Mouse (Mus musculus) limb, embryonic 14.5 days (tissue): ENCODE data around the gene Xylt1. TPM values are rescaled to one million over a fixed set of nuclear protein-coding genes. Genes with fewer than 3 reads are reported as not detected.

ENCODE experiments used
- ATAC-seq: fragments of 200-750 bp; cut with Nextera tagmentation; 2 replicates; pipeline ENCODE4 v1.8.0; 2017; ENCODE audit warnings: low read depth, moderate number of reproducible peaks, moderate TSS enrichment; ENCODE audit not compliant: low FRiP score
- DNase-seq: peaks from one replicate; pipeline ENCODE4 v3.0.0-alpha.2; 2015; ENCODE audit warnings: low spot score
- H3K27ac ChIP-seq: fragments of 300-500 bp; sonication (generic); replicated peaks from 2 replicates; pipeline ENCODE4 v1.5.1; 2014; ENCODE audit warnings: low read depth, mild to moderate bottlenecking, low read length, moderate library complexity, mixed read lengths
- H3K27me3 ChIP-seq: fragments of 300-500 bp; sonication (generic); 2 replicates; pipeline ENCODE4 v1.6.1; 2014; ENCODE audit warnings: low read length, mixed read lengths; ENCODE audit not compliant: control insufficient read depth, insufficient read depth
- H3K36me3 ChIP-seq: fragments of 300-500 bp; sonication (generic); 2 replicates; pipeline ENCODE4 v1.6.1; 2014; ENCODE audit warnings: mild to moderate bottlenecking, low read length, moderate library complexity, mixed read lengths; ENCODE audit not compliant: control insufficient read depth, insufficient read depth
- H3K4me1 ChIP-seq: fragments of 300-500 bp; sonication (generic); 2 replicates; pipeline ENCODE4 v1.6.1; 2014; ENCODE audit warnings: antibody characterized with exemption, low read length, mixed read lengths; ENCODE audit not compliant: control insufficient read depth, insufficient read depth
- H3K4me2 ChIP-seq: fragments of 300-500 bp; sonication (generic); replicated peaks from 2 replicates; pipeline ENCODE4 v1.6.1; 2014; ENCODE audit warnings: low read depth, mild to moderate bottlenecking, low read length, moderate library complexity; ENCODE audit not compliant: severe bottlenecking
- H3K4me3 ChIP-seq: fragments of 300-500 bp; sonication (generic); replicated peaks from 2 replicates; pipeline ENCODE4 v1.5.1; 2014; ENCODE audit warnings: low read length
- H3K9ac ChIP-seq: fragments of 300-500 bp; sonication (generic); 2 replicates; pipeline ENCODE4 v1.6.1; 2014; ENCODE audit warnings: mild to moderate bottlenecking, low read depth, low read length, moderate library complexity; ENCODE audit not compliant: severe bottlenecking
- H3K9me3 ChIP-seq: fragments of 300-500 bp; sonication (generic); 2 replicates; pipeline ENCODE4 v1.6.1; 2016; ENCODE audit warnings: low read length; ENCODE audit not compliant: control insufficient read depth
- POLR2A ChIP-seq: fragments of 200-500 bp; IDR thresholded peaks from 2 replicates; pipeline ENCODE4 v1.8.0; 2012; ENCODE audit warnings: inconsistent platforms, mild to moderate bottlenecking, moderate library complexity, borderline replicate concordance; ENCODE audit not compliant: insufficient read depth, insufficient read length; ENCODE audit errors: extremely low read depth
- WGBS: fragments of 180-500 bp; shearing (Covaris S2); extraction: QIAGEN DNeasy Blood & Tissue Kit; methylation state at CpG from one replicate; pipeline ENCODE4 v1.1.7; 2014; 5-methylcytosine and 5-hydroxymethylcytosine counted together
- polyA plus RNA-seq, 2 experiments: library from polyadenylated mRNA; depleted of rRNA in 1 of 2; stranded (reverse) in 1 of 2; unstranded in 1 of 2; fragments of >200 nt; fragmentation: Nextera tagmentation in 1 of 2; extraction: Ambion mirVana in 1 of 2; gene quantifications; 2 replicates each; pipeline versions ENCODE4 v1.2.1 to v1.2.3; 2012 to 2014

Gene Xylt1
- polyA plus RNA-seq, 2 experiments, result 4.2 to 9.9 TPM

GRCm38 (mm10) chr7:117419041-117419440, 38.3 kb downstream of the Xylt1 start:
- H3K4me3 ChIP-seq, result no peak overlapping the region
- H3K27ac ChIP-seq, result no peak overlapping the region
- H3K9me3 ChIP-seq, result no peaks in the 10 kb centered on the region
- TF ChIP-seq POLR2A, result no peak
- ATAC-seq, result no peak
- WGBS, result 57% methylated on average over 5 of the region's 5 CpGs
- peaks cover 24% of the 10 kb centered on the region for H3K4me1 ChIP-seq
- H3K27me3 ChIP-seq, result no peaks in the 10 kb centered on the region
- no peak overlapping the region for H3K4me2 ChIP-seq
- H3K36me3 ChIP-seq, result no peaks in the 10 kb centered on the region
- H3K9ac ChIP-seq, result no peak overlapping the region
- DNase-seq, result no peak

- WGBS, result 89% methylated on average over 2 of the region's 2 CpGs
- TF ChIP-seq POLR2A, result no peak
- Histone ChIP-seq H3K9me3 (no peaks in the 10 kb centered on the region), H3K36me3 (no peaks in the 10 kb centered on the region), H3K4me3 (no peak overlapping the region), H3K27ac (no peak overlapping the region), H3K9ac (no peak overlapping the region), H3K4me1 (peaks cover 20% of the 10 kb centered on the region), H3K4me2 (no peak overlapping the region), H3K27me3 (no peaks in the 10 kb centered on the region)
- ATAC-seq, result no peak
- DNase-seq, result no peak
These were observed 39.1 kb downstream of the Xylt1 start for GRCm38 (mm10) chr7:117419846-117420245.

- H3K36me3 ChIP-seq, result no peaks in the 10 kb centered on the region
- no peak overlapping the region for H3K4me3 ChIP-seq
These were observed 39.5 kb downstream of the Xylt1 start for GRCm38 (mm10) chr7:117420301-117420700.

GRCm38 (mm10) chr7:117420836-117421566, 40.2 kb downstream of the Xylt1 start:
- no peak overlapping the region for H3K4me3 ChIP-seq
- no peak for ATAC-seq
- H3K27ac ChIP-seq, result no peak overlapping the region
- no peaks in the 10 kb centered on the region for H3K36me3 ChIP-seq
- no peaks in the 10 kb centered on the region for H3K9me3 ChIP-seq
- TF ChIP-seq POLR2A, result no peak
- H3K4me2 ChIP-seq, result no peak overlapping the region
- DNase-seq, result no peak
- H3K4me1 ChIP-seq, result peaks cover 20% of the 10 kb centered on the region
- 32% methylated on average over 11 of the region's 11 CpGs for WGBS
- H3K27me3 ChIP-seq, result no peaks in the 10 kb centered on the region
- no peak overlapping the region for H3K9ac ChIP-seq

More at GRCm38 (mm10) chr7:117420301-117420700, 39.5 kb downstream of the Xylt1 start:
- no peak for TF ChIP-seq POLR2A
- no peak overlapping the region for H3K4me2 ChIP-seq
- no peak overlapping the region for H3K27ac ChIP-seq
- no peak for ATAC-seq
- H3K9ac ChIP-seq, result no peak overlapping the region
- H3K4me1 ChIP-seq, result peaks cover 20% of the 10 kb centered on the region
- no peaks in the 10 kb centered on the region for H3K27me3 ChIP-seq
- DNase-seq, result no peak
- no peaks in the 10 kb centered on the region for H3K9me3 ChIP-seq

- Histone ChIP-seq H3K9me3 (no peaks in the 10 kb centered on the region), H3K27me3 (no peaks in the 10 kb centered on the region), H3K9ac (no peak overlapping the region), H3K4me1 (peaks cover 26% of the 10 kb centered on the region), H3K4me3 (no peak overlapping the region), H3K27ac (no peak overlapping the region), H3K36me3 (no peaks in the 10 kb centered on the region), H3K4me2 (no peak overlapping the region)
- WGBS, result 89% methylated on average over 4 of the region's 4 CpGs
- no peak for TF ChIP-seq POLR2A
- no peak for DNase-seq
- ATAC-seq, result no peak
These were observed 44.1 kb downstream of the Xylt1 start for GRCm38 (mm10) chr7:117424841-117425240.

GRCm38 (mm10) chr7:117426366-117426765, 45.6 kb downstream of the Xylt1 start:
- no peak overlapping the region for H3K4me2 ChIP-seq
- peaks cover 16% of the 10 kb centered on the region for H3K4me1 ChIP-seq
- no peaks in the 10 kb centered on the region for H3K36me3 ChIP-seq
- no peak for TF ChIP-seq POLR2A
- no peak overlapping the region for H3K9ac ChIP-seq
- H3K9me3 ChIP-seq, result no peaks in the 10 kb centered on the region
- no peak overlapping the region for H3K4me3 ChIP-seq
- ATAC-seq, result no peak
- no peak overlapping the region for H3K27ac ChIP-seq
- DNase-seq, result no peak
- WGBS, result 65% methylated on average over 3 of the region's 4 CpGs
- no peaks in the 10 kb centered on the region for H3K27me3 ChIP-seq
